Mouse (Mus musculus) heart, adult 8-10 months (tissue): ENCODE data around the gene Gps2. TPM values are rescaled to one million over a fixed set of nuclear protein-coding genes. Genes with fewer than 3 reads are reported as not detected.
"Not testable (repeated sequence)": the region's sequence is repeated elsewhere in the genome, so short reads cannot be mapped to it uniquely, and the experiment has no call there.

Experiments used
- DNase-seq: peaks from one replicate; pipeline ENCODE4 v3.0.0; 2022; ENCODE audit warnings: low spot score
- total RNA-seq, 4 experiments: library from RNA; stranded (reverse); gene quantifications; 2 replicates each; pipeline ENCODE4 v1.2.4; 2022

Gene Gps2
- total RNA-seq, 4 experiments from 2014 or later = 23.2 to 32.1 (median 27.7) TPM

- DNase-seq = no peak
Measured at GRCm38 (mm10) chr11:69936156-69936555, 22.5 kb downstream of the Gps2 start.

GRCm38 (mm10) chr11:69936714-69937347, 23.1 kb downstream of the Gps2 start:
- no peak for DNase-seq

- no peak for DNase-seq
Measured at GRCm38 (mm10) chr11:69937385-69937784, 23.7 kb downstream of the Gps2 start.

- DNase-seq = no peak
Measured at GRCm38 (mm10) chr11:69937834-69938233, 24.1 kb downstream of the Gps2 start.

GRCm38 (mm10) chr11:69938401-69938979, 24.8 kb downstream of the Gps2 start:
- DNase-seq = no peak

GRCm38 (mm10) chr11:69939181-69939580, 25.5 kb downstream of the Gps2 start:
- DNase-seq = no peak

- DNase-seq = no peak
Measured at GRCm38 (mm10) chr11:69939731-69940130, 26.0 kb downstream of the Gps2 start.

GRCm38 (mm10) chr11:69940962-69941361, 27.3 kb downstream of the Gps2 start:
- DNase-seq = no peak

- DNase-seq = no peak
Measured at GRCm38 (mm10) chr11:69945216-69945615, 31.5 kb downstream of the Gps2 start.

- DNase-seq = no peak
Measured at GRCm38 (mm10) chr11:69945997-69946891, 32.6 kb downstream of the Gps2 start.

GRCm38 (mm10) chr11:69947337-69948065, 33.8 kb downstream of the Gps2 start:
- peak; percentile 54 for DNase-seq

- peak; percentile 91 for DNase-seq
Measured at GRCm38 (mm10) chr11:69948066-69948762, 34.5 kb downstream of the Gps2 start, which contains the start of gene Slc2a4. Gene Slc2a4 (minus strand): TSS chr11:69948188.

- peak; percentile 91 for DNase-seq
Measured at GRCm38 (mm10) chr11:69948763-69949150, 35.1 kb downstream of the Gps2 start.

- DNase-seq = no peak
Measured at GRCm38 (mm10) chr11:69950807-69951459, 37.2 kb downstream of the Gps2 start.

GRCm38 (mm10) chr11:69952274-69952673, 38.6 kb downstream of the Gps2 start:
- DNase-seq = no peak

- no peak for DNase-seq
Measured at GRCm38 (mm10) chr11:69953267-69953915, 39.7 kb downstream of the Gps2 start.

GRCm38 (mm10) chr11:69955618-69956017, 41.9 kb downstream of the Gps2 start:
- not testable (repeated sequence) for DNase-seq

GRCm38 (mm10) chr11:69956218-69956617, 42.5 kb downstream of the Gps2 start:
- DNase-seq = no peak

GRCm38 (mm10) chr11:69960616-69961015, 46.9 kb downstream of the Gps2 start:
- no peak for DNase-seq

GRCm38 (mm10) chr11:69961841-69962240, 48.2 kb downstream of the Gps2 start:
- no peak for DNase-seq
